Mouse (Mus musculus): Measurements from ENCODE around the gene Lypd1.

Lypd1 gene

DNA sequence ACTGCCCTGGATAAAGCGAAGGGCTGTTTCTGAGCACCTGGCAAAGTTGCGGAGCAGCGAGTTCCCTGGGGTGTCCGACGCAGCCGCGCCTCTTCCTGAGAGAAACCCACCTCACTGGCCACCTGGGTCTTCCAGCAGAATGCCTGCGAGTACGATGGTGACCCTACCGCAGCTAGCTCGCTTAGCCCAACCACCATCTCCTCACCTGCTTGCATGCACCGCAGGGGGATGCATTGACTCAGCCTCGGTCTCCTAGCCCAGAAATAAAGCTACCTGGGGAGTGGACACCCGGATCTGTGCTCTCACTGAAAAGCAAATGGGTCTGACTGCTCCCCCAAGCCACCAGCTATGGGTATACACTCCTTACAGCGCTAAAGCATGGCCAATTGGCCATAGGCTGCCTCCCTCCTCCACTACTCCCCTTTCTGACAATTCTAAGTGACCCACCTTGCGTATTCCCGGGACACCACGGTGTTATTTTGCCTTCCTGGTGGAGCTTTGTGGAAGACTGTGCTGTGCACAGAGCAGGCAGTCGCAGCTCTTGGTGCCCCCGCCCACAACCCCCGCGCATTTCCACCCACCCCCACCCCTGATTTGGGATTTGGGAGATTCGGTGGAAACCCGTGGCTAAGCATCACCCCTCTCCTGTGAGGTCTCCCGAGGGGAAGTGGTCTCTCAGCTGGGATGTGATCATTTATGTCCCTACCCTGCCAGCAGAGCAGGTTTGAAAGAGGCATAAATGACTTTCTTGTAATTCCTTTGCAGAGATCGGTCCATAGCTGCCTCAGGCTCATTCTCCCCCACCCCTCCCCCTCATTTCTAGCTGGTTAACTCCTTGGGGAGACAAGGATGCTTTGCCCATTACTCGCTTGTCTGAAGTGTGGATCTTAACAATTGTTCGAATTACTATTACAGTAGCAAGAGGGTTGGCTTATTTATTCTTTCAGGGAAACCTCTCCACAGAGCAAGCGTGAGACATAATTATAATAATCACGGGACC, at the start of gene Lypd1:
Lypd1 (minus strand) TSS at position 501 of the 1,000 bp plus-strand sequence.
- no peak for DNase-seq

DNA sequence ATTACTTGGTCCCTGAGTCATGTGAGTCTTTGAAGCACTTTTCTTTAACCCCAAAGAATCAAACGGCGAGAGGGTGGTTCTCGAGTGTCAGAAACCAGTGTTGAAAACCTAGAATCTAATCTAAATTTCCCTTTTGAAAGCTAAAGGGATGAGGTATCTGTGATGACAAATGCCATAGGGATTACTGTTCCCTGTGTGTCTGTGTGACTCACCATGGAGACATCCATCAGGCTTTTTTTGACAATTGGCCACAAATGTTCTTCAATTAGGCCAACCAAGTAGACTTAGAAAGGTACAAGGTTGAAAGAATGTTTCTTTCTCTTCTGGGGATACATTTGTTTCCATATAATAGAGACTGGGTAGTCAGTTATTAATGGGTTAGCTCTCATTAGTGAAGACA, 38.1 kb upstream of the Lypd1 start:
- no peak for DNase-seq

DNA sequence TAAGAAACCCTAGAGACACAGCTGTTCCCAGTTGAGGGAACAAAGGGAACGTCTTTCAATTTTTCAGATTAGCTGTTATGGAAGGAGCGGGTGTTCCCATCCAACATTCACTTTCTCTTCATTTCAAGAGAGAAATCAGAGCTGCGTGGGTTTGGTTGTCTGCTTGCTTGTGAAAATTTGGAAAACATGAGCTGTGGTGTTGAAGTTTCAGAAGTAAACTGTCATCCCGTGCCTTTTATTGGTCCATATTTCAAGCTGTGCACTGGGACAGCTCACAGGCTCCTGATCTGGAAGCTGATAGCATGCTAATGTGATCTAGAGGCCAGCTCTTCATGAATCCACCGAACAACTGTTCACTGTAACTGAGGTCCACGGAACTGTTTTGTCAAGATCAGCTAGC, 36.2 kb upstream of the Lypd1 start:
- DNase-seq: no peak

DNA sequence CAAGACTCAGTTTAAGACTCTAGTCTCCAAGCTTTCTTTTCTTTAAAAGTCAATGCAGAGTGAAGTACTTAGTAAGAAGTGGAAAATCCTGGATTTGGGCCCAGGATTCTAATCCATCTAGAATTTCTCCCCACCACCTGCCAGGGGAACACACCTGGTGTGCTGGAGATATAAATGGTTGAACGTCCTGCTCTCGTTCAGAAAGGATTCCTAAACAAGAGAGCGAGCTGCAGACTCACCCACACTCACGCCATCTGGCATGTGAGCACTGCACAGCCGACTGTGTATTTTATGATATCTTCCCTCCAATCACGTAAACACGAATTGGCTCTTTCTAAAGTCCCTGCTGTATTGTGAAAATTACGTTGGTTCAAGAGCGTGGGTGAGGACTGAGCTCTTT, 32.2 kb upstream of the Lypd1 start:
- DNase-seq: peak; percentile 2

DNA sequence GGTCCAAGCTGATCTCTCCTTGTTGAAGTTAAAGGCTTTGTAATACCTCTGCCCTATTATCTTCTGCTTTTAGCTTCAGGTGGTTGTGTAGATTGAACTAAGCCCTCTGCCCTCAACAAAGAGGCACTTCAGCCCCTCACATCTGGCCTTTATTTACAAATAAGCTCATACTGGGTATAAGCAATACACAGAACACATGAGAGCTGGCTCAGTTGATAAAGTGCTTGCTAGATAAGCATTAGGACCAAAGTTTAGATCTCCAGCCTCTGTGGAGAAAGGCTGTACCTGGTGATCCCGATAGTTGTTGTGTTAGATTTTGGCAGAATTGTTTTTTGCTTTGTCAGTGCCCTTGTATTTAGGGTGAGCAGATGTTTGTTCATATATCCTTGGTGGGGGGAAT, 30.4 kb upstream of the Lypd1 start:
- no peak for DNase-seq

DNA sequence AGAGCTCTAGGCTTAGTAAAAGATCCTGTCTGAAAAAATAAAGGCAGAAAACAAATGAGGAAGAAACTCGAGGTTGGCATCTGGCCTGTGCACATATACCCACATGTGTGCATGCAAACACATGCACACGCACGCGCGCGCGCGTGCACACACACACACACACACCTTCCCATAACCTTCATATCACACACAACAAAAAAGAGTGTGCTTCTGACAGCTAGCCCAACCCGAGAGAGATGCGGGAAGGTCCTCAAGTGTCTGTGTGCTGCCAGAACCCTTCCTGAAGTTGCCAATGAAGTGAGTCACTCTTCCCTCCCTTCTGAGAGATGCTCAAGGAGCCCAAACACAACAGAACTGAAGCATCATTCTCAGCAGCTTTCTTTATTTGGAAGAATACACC, 12.6 kb upstream of the Lypd1 start:
- DNase-seq: no peak

DNA sequence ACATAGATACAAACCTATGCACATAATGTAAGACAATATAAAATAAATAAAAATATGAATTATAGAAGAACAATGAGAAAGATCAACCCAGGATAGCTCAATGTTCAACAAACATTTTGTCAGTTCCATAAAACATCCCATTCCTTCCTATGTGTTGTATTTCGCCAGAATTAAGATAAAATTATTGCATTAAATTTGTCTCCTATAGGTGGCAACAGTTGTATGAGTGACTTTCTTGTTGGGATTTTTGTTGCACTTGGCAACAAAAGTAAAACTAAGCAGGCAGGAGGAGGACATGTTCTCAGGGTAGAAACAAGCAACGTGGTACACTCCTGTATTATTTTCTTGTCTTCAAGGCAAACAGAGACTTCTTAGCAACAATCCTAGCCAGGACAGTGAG, 10.2 kb upstream of the Lypd1 start:
- DNase-seq: no peak

DNA sequence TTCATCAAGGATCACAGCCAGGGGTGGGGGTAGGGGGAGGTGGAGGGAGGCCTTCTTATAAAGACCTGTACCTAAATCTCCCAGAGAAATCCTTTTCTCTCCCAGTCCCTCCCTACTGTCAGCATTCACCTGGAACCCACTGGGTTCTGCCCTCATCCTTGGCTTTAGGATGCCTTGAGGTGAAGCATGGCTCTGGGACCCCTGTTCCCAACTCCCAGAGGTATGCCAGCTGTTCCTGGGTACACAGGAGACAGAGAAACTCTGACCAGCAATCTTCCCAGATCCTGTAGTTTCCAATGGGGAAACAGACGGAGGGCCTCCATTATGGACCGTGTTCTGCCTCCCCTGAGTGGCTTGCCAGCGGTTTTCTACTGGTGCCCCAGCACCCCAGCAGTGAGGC, 7.8 kb upstream of the Lypd1 start:
- no peak for DNase-seq

DNA sequence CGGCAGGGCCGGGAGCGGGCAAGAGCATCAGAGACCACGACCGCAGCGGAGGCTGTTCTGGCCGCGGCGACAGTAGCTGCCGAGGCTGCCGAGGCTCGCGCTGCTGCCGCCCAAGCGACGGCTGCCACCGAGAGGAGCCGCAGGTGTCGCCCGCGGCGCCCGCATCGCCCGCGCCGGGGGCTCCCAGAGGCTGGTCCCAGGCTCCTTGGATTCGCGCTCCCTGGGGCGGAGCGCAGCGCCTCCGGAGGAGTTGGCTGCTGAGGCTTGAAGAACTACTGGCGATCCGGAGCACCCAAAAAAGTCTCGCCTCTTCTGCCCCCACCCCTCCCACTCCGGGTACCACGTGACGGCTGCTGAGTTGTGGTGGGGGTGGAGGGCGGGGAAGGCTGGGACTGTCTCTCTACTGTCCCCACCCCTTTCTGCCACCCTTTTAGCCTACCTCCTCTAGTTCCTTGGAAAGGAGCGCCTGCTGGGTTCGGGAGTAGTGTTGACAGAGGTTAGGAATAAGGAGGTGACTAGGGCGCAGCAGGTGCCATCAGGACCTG, 928 bp downstream of the Lypd1 start:
- DNase-seq: peak; percentile 22

DNA sequence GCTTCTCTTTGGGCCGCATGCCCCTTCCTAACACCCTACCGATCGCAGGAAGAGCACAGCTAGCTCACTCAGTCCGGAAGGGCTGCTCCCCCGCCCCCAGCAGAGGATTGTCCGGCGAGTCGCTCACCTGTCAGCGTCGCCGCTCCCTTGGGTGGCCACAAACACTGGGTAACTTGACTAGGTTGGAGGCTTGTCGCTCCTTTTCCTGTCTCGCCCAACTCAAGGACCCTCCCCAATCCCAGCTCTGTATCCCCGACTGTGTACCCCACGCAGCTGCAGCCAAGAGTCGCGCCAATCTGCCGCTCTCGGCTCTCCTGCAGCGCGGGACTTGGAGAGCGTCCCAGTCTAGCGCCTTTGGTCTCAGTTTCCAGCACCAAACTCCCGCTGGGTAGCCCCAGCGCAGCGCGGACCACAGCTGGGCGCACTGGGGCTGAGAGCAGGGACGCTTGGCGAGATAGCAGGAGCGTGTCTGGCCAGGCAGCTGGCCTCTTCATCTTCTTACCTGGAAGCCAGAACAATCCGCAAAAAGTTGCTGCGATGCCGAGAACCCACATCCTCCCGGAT, 1.5 kb downstream of the Lypd1 start:
- peak; percentile 18 for DNase-seq

DNA sequence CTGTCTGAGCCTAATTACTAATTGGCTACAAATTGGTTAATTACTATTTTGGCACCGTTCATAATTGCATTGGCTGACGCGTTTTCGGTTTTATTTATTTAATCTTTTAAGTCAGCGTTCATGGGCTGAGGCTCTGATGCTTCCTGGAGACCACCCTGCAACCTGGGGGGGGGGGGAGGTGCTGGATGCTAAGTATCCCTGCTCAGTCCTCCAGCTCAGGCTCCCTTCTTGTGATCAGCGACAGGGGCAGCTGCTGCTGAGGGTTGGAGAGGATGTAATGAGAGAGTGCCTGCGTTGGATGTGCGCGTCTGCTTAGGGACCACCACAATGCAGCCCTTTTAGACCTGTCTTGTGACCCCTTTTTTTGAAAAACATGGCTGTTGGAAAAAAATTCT, 2.0 kb downstream of the Lypd1 start:
- DNase-seq: no peak

DNA sequence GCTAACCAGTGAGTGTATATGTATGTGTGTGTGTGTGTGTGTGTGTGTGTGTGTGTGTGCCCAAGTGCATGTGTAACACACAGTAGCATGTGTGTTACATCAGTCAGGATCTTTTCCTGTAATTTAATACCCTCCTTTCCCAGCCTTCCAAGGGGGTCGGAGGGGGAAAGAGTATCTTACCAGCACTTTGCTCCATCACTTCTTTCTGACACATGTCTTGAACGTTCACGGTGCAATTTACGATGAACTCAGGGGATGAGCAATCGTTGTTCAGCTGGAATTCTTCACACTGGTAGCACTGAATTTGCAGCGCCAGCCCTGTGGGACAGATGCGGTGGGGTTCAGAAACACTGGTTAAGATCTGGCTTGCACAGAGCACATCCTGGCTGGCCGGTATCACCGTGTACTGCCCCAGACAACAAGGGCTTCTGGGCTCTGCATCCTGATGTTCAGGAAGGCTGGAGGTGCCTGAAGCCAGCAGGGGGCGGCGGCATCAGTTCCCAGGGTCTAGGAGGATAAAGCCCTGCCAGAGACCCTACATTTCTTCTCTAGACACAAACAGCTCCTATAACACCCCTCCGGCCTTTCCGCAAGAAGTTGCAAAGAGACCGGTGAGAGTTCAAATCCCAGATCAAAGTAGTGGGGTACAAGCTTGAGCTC, 2.6 kb downstream of the Lypd1 start:
- DNase-seq: peak; percentile 3

DNA sequence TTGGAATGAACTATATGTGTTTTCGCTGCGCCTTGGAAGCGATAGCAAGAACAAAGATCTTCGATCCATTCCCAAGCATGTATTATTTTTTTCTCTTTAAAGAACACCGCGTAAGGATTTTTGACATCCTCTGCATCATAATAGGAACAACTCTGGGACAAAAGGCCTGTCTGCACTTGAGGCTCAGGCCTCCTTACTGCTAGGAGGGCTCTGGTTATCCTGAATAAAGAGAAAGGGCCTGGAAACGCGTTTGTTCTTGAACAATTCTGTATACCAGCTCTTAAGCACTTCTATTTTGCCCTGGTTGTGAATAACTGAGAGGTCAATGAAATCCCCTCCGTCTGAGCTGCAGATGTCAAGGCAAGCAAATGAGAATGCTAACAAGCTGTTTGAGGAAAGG, 19.7 kb downstream of the Lypd1 start:
- no peak for DNase-seq

DNA sequence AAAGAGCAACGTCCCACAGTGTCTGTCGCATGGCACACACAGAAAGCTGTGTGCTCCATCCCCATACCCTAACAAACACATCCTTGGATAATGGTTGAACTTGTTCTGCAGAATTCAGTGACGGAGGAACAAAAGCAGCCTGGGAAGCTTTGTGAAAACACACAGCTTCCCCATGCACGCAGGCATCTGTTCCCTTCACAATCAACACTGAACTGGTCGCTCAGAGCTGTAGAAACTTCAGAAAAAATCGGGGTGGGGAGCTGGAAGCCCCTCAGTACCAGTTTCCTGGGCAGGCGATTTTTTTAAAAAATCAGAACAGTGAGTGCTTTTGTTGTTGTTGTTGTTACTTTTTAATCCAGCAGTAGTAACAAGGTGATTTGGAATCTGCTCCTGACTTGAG, 42.8 kb downstream of the Lypd1 start:
- no peak for DNase-seq

DNA sequence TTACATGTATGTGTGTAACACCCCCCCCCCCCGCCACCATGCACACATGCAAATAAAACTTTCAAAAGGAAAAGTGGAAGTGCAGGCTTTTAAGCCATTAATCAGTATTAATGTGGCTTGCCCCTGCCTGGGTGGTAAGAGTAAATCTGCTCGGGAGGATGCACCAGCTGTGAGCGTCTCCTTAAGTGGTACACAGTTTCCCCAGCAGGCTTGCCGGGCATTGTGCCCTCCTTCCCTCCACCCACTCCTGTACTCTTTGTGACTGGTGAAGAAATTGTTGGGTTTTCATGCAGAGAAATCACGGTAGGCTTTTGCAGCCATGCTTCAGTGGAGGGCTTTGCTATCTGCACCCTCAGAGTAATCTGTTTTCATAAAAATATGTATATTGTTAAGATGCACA, 54.3 kb downstream of the Lypd1 start:
- no peak for DNase-seq

DNA sequence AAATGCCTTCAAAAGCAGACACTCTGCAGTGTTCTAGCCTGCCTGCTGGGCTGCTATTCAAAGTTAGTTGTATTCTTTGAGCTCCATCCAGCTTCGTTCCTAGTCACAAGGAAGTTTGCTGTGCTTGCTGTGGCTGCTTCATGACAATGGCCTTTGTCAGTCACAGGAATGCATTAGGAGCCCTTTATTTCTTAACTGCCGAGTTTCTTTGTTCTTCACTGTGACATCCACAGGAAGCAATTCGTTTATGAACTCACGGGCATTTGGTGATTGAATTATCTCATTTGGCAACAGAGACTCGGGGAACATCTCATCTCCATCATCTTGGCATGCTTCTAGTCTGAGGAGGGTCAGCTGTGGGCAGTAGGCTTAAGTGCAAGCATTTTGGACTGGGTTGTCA, 58.3 kb downstream of the Lypd1 start:
- DNase-seq: no peak

DNA sequence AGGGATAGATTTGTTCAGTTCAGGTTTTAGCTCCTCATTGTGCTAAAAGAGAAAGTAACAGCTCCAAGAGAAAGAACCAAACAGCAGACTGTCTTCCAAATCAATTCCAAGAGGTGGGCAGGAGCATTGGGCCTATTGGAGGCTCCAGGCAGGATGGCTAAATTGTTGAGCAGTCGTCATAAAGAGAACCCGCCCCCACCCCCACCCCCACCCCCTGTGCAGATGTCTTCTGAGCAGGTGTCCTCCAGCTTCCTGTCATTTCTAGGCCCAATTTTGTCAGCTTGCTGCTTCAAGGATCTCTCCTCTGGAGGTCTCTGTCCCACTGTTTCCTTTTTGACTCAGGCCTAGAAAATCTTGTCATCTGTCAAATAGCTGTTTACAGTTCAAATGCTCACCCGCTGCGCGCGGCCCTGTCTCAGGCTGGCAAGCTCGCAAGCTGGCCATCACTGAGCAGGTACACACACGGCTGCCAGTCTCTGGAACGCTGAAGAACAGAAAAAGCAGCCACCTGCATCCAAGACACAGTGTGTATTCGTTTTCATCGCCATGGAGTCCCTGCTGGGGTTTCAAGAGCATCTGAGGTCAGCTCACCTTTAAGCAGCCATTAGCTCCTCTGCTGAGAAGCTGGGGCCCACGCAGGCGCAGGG, 73.0 kb downstream of the Lypd1 start:
- DNase-seq: no peak

DNA sequence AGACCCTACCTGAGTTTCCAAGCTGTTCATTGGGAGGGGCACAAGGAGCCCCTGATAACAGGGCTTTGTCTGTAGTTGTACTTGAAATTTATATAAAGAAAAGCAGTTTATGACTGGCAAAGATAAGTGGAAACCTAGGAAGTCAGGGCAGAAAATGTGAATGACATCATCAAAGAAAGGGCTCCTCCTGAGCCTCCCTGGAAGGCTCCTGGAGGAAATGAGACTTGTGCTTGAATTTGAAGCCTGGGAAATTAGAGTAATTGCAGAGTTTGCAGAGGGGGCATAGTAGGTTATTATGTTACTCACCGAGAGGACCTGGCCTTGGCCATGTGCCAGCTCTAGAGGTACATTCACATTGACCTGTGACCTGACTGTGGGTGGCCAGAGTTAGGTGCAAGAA, 75.4 kb downstream of the Lypd1 start:
- DNase-seq: no peak

DNA sequence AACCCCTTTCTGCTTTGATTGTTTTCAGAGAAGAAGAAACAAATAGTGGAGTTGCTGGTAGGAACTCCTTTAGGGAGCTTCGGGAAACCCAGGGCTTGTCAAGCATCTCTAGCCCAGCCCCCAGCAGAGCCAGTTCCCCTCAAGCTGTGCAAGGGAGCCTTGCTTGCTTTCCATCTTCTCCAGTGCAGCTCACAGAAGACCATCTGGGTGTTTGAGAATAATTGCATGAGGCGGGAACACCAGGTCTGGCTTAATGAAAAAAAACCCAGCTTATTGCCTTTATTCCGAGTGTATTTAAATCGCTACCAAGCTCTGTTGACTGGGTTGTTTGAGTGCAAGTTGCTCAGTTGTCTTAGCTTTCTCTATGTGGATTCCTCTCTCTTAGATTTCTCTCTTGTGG, 89.3 kb downstream of the Lypd1 start:
- DNase-seq: no peak

DNA sequence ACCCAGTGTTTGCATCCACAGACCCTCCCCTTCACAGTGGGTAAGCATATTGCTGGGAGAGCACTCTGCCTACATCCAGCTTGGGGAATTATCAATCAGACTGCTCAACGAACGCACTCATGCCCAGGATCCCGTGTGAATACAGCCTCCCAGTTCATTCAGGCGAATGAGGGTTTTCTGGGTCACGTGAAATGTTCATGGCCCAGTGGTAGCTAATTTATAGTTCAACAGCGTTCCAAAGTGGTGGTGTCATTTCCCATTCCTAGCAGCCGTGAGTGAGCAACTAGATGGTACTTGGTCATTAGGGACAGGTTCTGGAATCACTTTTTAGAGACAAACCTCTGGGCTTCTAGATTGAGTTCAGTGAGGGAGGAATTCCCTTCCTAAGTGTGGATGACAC, 91.8 kb downstream of the Lypd1 start:
- no peak for DNase-seq

Data from lung, postnatal 14 days (tissue).